Mouse (Mus musculus): ENCODE results near the gene Trappc1. TPM values are rescaled to one million over a fixed set of nuclear protein-coding genes. Genes with fewer than 3 reads are reported as not detected.

Gene Trappc1
- polyA plus RNA-seq, 1 experiment = 28.6 TPM

DNA sequence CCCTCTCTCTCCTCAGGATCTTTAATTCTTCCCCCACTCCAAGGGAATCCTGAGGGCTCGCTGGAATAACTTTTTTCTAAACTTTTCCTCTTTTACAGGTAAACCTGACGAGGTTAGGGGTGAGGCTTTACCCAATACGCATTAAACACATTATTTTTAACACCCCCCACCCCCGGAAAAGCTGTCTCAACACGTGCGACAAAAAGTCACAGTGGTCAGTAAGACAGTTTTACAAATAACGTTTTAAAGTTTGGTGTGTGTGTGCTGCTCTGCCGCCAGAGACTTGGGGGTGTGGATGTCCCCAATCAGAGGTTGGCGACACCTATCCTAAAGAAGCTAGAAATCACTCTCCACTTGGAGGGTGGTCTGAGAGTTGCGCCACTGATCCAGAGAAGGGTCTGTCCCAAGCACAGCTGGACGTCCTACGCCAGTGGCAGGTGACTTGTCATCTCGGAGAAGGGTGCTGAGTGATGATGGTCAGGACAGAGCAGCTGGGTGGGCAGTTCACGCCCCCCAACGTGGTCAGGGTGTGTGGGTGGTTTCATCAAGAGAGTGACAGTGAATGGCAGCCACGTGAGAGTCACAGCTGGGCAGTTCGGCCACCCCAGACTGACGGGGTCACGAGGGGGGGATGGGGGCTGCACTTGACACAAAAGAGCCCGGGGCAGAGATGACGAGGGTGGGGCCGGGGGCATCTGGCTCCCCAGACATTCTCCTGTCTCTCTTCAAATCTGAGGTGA is 44.0 kb downstream of the Trappc1 start:
- Histone ChIP-seq H3K27ac (ENCODE audit: insufficient read depth, low read length) (peak overlapping the region; percentile 89), H3K27me3 (ENCODE audit: control insufficient read depth, insufficient read depth, low read length) (no peaks in the 10 kb centered on the region)

DNA sequence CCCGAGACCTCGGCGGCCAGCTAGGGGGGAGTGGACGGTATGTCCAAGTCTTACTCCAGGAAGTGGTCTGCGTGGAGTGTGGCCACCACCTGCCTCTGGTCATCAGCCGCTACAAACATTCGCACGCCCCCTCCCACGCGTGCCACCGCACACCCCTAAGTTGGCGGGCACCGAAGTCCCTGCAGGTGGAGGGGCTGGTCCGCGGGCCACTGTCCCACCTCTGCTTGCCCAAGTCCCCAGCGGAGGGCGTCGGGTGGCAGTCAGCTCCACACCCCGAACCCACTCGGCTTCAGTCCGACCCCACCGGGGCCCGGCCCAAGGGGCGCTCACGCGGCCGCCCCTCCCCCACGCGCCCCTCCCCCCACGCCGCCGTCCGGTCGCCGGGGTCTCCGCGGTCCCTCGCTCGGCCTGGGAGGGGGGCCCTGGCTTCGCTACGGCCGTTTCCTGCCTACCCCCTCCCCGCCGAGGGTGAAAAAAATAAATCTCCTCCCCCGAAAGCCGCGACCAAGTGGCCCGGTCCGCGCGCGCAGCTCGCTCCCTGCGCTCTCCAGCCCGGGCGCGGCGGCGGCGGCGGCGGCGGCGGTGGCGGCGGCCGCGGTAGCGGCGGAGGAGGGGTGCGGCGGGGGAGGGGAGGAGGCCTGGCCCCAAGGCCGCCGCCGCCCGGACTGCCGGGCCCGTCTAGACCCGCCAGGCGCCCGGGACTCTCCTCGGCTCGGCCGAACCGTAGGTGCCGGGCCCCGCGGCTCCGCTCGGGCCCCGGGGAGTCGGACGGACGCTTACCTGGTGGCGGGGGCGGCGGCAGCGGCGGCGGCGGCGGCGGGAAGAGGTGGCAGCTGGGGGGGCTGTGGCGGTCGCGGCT is 44.8 kb downstream of the Trappc1 start:
- peaks cover 4% of the 10 kb centered on the region for H3K36me3 ChIP-seq (ENCODE audit: control insufficient read depth, insufficient read depth, low read length)
- WGBS = under 1% methylated on average over 82 of the region's 106 CpGs
- H3K4me3 ChIP-seq (ENCODE audit: extremely low read depth, insufficient read depth, insufficient read length) = peak overlapping the region; percentile 92
- H3K4me1 ChIP-seq (ENCODE audit: control insufficient read depth, insufficient read depth, insufficient read length) = peaks cover 8% of the 10 kb centered on the region; the same call in 1 of the 2 replicates
- no peak; the same call in 1 of the 2 replicates for TF ChIP-seq POLR2A (IDR thresholded peaks at IDR 0.05; ENCODE audit: low read depth, low read length)
- TF ChIP-seq CTCF (IDR thresholded peaks at IDR 0.05; ENCODE audit: extremely low read depth, insufficient read depth, insufficient read length, insufficient replicate concordance) = no peak
- H3K27me3 ChIP-seq (ENCODE audit: control insufficient read depth, insufficient read depth, low read length) = no peaks in the 10 kb centered on the region
- peak overlapping the region; percentile 89 for H3K27ac ChIP-seq (ENCODE audit: insufficient read depth, low read length)
- DNase-seq (ENCODE audit: low read depth in 1 of 2, low spot score in 2 of 2) = peak in 1 of 2 experiments; percentile 37

More for the DNA sequence above, 44.0 kb downstream of the Trappc1 start:
- WGBS = 2% methylated on average over 22 of the region's 22 CpGs
- no peak for TF ChIP-seq POLR2A (IDR thresholded peaks at IDR 0.05; ENCODE audit: low read depth, low read length)
- no peak for TF ChIP-seq CTCF (IDR thresholded peaks at IDR 0.05; ENCODE audit: extremely low read depth, insufficient read depth, insufficient read length, insufficient replicate concordance)
- DNase-seq (ENCODE audit: low read depth in 1 of 2, low spot score in 2 of 2) = peak in 1 of 2 experiments; percentile 44
- Histone ChIP-seq H3K4me3 (ENCODE audit: extremely low read depth, insufficient read depth, insufficient read length) (peak overlapping the region; percentile 92), H3K36me3 (ENCODE audit: control insufficient read depth, insufficient read depth, low read length) (peaks cover 5% of the 10 kb centered on the region), H3K4me1 (ENCODE audit: control insufficient read depth, insufficient read depth, insufficient read length) (peaks cover 8% of the 10 kb centered on the region; the same call in 1 of the 2 replicates)

DNA sequence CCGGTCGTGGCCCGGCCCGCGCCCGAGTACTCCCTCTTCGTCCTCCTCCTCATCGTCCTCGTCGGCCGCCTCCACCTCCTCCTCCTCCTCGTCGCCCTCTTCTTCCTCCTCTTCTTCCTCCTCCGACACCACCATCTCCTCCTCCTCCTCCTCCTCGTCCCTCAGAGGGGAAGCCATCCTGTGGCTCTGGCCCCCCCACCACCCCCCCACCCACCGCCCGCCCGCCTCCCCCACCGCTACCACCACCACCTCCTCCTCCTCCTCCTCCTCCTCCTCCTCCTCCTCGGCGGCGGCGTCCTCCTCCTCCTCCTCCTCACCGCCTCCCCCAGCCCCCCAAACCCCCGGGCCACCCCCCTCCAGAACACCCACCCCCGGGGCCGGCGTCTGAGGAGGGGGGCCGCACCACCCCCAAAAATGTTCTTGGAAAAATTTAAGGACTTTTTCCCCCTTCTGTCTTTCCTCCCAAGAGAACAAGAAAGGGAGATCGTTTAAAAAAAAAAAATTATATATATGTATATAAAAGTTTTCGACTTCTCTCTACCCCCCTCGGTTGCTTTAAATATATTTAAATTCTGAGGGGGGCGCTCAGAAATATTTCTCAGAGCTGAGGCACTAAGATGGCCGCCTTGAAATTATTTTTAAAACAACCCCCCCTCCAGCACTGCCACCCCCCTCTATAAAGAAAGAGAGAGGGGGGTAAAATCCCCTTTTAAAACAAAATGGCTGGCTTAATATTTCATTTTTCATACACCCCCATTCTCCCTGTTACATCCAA is 45.6 kb downstream of the Trappc1 start, which contains the start of gene Chd3:
TSS of gene Chd3 (minus strand) at position 192 of the 775 bp plus-strand sequence.
- TF ChIP-seq POLR2A (IDR thresholded peaks at IDR 0.05; ENCODE audit: low read depth, low read length) (no peak; the same call in 1 of the 2 replicates), CTCF (IDR thresholded peaks at IDR 0.05; ENCODE audit: extremely low read depth, insufficient read depth, insufficient read length, insufficient replicate concordance) (no peak)
- WGBS = 0% methylated on average over 19 of the region's 34 CpGs

DNA sequence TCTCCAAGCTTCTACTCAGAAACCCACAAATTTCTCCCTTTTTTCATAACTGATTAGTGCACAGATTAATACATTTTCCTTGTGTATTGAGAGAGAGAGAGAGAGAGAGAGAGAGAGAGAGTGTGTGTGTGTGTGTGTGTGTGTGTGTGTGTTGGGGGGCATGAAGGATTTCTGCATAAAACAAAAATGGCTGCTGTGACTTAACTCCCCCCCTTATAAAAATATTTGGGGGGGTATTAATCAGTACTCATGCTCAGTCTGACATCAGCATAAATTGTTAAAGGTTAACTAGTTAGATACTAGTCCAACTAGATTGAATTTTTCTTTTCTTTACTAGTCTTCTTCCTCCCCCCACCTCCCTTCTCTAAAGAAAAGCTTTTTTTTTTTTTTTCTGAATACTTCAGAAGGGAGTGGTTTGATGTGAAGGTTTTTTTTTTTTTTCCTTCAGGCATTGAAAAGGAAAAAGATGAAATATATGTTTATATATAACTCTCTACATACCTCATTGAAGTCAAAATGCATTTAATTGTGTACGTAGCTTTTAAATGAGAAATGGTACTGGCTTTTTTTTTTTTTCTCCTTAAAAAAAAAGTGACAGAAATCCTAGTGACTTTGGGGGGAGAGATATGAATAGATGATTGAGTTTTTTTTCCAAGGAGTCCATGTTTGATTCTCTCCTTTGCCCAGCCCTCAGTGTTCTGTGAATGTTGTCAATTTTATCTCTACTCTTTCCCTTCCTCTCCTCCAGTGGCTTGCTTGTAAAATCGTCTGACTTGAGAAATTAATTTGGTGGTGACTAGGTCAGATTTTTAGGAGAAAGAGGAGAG is 46.4 kb downstream of the Trappc1 start:
- no peaks in the 10 kb centered on the region for H3K27me3 ChIP-seq (ENCODE audit: control insufficient read depth, insufficient read depth, low read length)
- no peak overlapping the region for H3K4me3 ChIP-seq (ENCODE audit: extremely low read depth, insufficient read depth, insufficient read length)
- no peaks in the 10 kb centered on the region for H3K36me3 ChIP-seq (ENCODE audit: control insufficient read depth, insufficient read depth, low read length)
- peaks cover 4% of the 10 kb centered on the region; the same call in 1 of the 2 replicates for H3K4me1 ChIP-seq (ENCODE audit: control insufficient read depth, insufficient read depth, insufficient read length)
- WGBS = 45% methylated on average over 2 of the region's 2 CpGs
- DNase-seq (ENCODE audit: low read depth in 1 of 2, low spot score in 2 of 2) = no peak
- H3K27ac ChIP-seq (ENCODE audit: insufficient read depth, low read length) = no peak overlapping the region
- TF ChIP-seq POLR2A (IDR thresholded peaks at IDR 0.05; ENCODE audit: low read depth, low read length) = no peak
- no peak for TF ChIP-seq CTCF (IDR thresholded peaks at IDR 0.05; ENCODE audit: extremely low read depth, insufficient read depth, insufficient read length, insufficient replicate concordance)

More for the DNA sequence above, 45.6 kb downstream of the Trappc1 start, which contains the start of gene Chd3:
- Histone ChIP-seq H3K4me1 (ENCODE audit: control insufficient read depth, insufficient read depth, insufficient read length) (peaks cover 8% of the 10 kb centered on the region; the same call in 1 of the 2 replicates), H3K4me3 (ENCODE audit: extremely low read depth, insufficient read depth, insufficient read length) (peak within 1 kb of the TSS; percentile 92), H3K36me3 (ENCODE audit: control insufficient read depth, insufficient read depth, low read length) (no peaks in the 10 kb centered on the region), H3K27ac (ENCODE audit: insufficient read depth, low read length) (peak within 1 kb of the TSS; percentile 89), H3K27me3 (ENCODE audit: control insufficient read depth, insufficient read depth, low read length) (no peaks in the 10 kb centered on the region)
- DNase-seq (ENCODE audit: low read depth in 1 of 2, low spot score in 2 of 2) = no peak

DNA sequence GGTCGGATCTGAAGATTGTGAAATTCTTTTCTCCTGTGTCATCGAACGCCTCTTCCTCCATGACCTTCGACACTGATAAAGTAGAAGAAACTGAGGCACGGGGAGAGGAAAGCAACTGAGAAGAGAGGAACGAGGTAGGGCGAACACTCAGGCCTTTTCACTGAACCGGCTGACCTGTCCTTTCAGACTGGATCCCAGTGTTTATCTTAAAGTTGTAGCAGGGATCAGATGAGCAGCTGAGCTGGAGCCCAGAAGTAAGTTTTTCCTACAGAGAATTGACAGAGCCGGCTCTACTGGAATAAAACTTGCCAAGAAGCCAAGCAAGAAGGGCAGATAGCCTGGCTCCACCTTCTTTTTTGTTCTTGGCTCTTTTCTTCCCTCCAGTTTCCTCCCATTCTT is 47.0 kb downstream of the Trappc1 start:
- no peak for DNase-seq (ENCODE audit: low read depth in 1 of 2, low spot score in 2 of 2)
- Histone ChIP-seq H3K27ac (ENCODE audit: insufficient read depth, low read length) (0 out of 2 replicates have a peak overlapping the region, but pooled peaks have one; percentile 6), H3K4me3 (ENCODE audit: extremely low read depth, insufficient read depth, insufficient read length) (no peak overlapping the region), H3K27me3 (ENCODE audit: control insufficient read depth, insufficient read depth, low read length) (no peaks in the 10 kb centered on the region), H3K36me3 (ENCODE audit: control insufficient read depth, insufficient read depth, low read length) (no peaks in the 10 kb centered on the region), H3K4me1 (ENCODE audit: control insufficient read depth, insufficient read depth, insufficient read length) (peaks cover 4% of the 10 kb centered on the region; the same call in 1 of the 2 replicates)
- no peak for TF ChIP-seq POLR2A (IDR thresholded peaks at IDR 0.05; ENCODE audit: low read depth, low read length)
- no peak for TF ChIP-seq CTCF (IDR thresholded peaks at IDR 0.05; ENCODE audit: extremely low read depth, insufficient read depth, insufficient read length, insufficient replicate concordance)
- WGBS = 80% methylated on average over 9 of the region's 9 CpGs
